Mouse (Mus musculus) forebrain, postnatal 0 days (tissue): ENCODE data around the gene 5730596B20Rik. TPM values are rescaled to one million over a fixed set of nuclear protein-coding genes. Genes with fewer than 3 reads are reported as not detected.

Experiments used
- ATAC-seq: fragments of 200-750 bp; cut with Nextera tagmentation; 2 replicates; pipeline ENCODE4 v1.8.0; 2017; ENCODE audit warnings: mild to moderate bottlenecking, moderate library complexity
- DNase-seq: peaks from one replicate; pipeline ENCODE4 v3.0.0-alpha.2; 2015
- H3K27ac ChIP-seq: fragments of 300-500 bp; sonication (generic); 2 replicates; pipeline ENCODE4 v1.5.1; 2014; ENCODE audit warnings: low read depth, mild to moderate bottlenecking, antibody characterized with exemption, low read length, moderate library complexity, mixed read lengths
- H3K27me3 ChIP-seq: fragments of 300-500 bp; sonication (generic); 2 replicates; pipeline ENCODE4 v1.6.1; 2014; ENCODE audit warnings: mild to moderate bottlenecking, low read length, mixed read lengths; ENCODE audit not compliant: insufficient read depth
- H3K36me3 ChIP-seq: fragments of 300-500 bp; sonication (generic); 2 replicates; pipeline ENCODE4 v1.6.1; 2014; ENCODE audit warnings: mild to moderate bottlenecking, moderate library complexity; ENCODE audit not compliant: insufficient read depth
- H3K4me1 ChIP-seq: fragments of 300-500 bp; sonication (generic); 2 replicates; pipeline ENCODE4 v1.6.1; 2014; ENCODE audit warnings: antibody characterized with exemption; ENCODE audit not compliant: insufficient read depth
- H3K4me2 ChIP-seq: fragments of 300-500 bp; sonication (generic); 2 replicates; pipeline ENCODE4 v1.6.1; 2014; ENCODE audit warnings: low read depth, mild to moderate bottlenecking, moderate library complexity
- H3K4me3 ChIP-seq: fragments of 300-500 bp; sonication (generic); 2 replicates; pipeline ENCODE4 v1.5.1; 2014; ENCODE audit warnings: low read depth, low read length, mixed read lengths
- H3K9ac ChIP-seq: fragments of 300-500 bp; sonication (generic); 2 replicates; pipeline ENCODE4 v1.6.1; 2014; ENCODE audit warnings: mild to moderate bottlenecking
- H3K9me3 ChIP-seq: fragments of 300-500 bp; sonication (generic); 2 replicates; pipeline ENCODE4 v1.6.1; 2016; ENCODE audit warnings: low read length
- CTCF ChIP-seq: sonication (generic); IDR thresholded peaks from 2 replicates; pipeline ENCODE4 v1.5.1; 2016; ENCODE audit warnings: antibody characterized with exemption, control low read depth, low read depth
- WGBS: fragments of 180-500 bp; shearing (Covaris S2); extraction: QIAGEN DNeasy Blood & Tissue Kit; methylation state at CpG from one replicate; pipeline ENCODE4 v1.1.7; 2014; 5-methylcytosine and 5-hydroxymethylcytosine counted together
- polyA plus RNA-seq: library from polyadenylated mRNA; unstranded; fragments of >200 nt; fragmentation: Nextera tagmentation; extraction: Ambion mirVana; gene quantifications from 2 replicates; pipeline ENCODE4 v1.2.1, GENCODE M21; 2015
- total RNA-seq: library from RNA; depleted of rRNA; stranded (reverse); fragments of >200 nt; gene quantifications from 2 replicates; pipeline ENCODE4 v1.2.3, GENCODE M21; 2014

Gene 5730596B20Rik
- total and polyA plus RNA-seq, 2 experiments from 2014 or later = not detected

DNA sequence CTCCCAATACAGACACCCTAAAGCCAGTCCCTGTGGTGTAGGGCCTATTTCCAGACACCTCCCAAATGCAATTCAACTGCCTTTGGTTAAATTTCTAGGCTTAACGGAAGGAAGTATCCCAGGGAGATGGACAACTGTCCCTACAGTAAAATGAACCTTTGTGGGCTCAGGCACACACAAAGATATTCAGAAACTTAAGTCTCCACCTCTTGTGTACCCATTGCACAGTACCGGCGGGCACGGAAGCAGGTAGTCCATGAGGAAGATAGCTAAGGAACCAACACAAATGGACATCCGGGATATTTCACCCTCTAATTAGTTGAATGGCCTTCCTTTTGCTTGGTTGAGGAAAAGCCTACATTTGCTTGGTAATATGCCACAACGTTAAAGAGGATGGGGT lies 907 bp upstream of the 5730596B20Rik start:
- Histone ChIP-seq H3K9ac (no peak overlapping the region), H3K4me2 (no peak overlapping the region), H3K4me1 (no peaks in the 10 kb centered on the region), H3K4me3 (no peak overlapping the region), H3K27me3 (peaks cover 95% of the 10 kb centered on the region), H3K9me3 (no peaks in the 10 kb centered on the region), H3K36me3 (no peaks in the 10 kb centered on the region), H3K27ac (no peak overlapping the region)
- DNase-seq (no peak), ATAC-seq (no peak)
- no peak for TF ChIP-seq CTCF
- WGBS = 2% methylated on average over 6 of the region's 6 CpGs

DNA sequence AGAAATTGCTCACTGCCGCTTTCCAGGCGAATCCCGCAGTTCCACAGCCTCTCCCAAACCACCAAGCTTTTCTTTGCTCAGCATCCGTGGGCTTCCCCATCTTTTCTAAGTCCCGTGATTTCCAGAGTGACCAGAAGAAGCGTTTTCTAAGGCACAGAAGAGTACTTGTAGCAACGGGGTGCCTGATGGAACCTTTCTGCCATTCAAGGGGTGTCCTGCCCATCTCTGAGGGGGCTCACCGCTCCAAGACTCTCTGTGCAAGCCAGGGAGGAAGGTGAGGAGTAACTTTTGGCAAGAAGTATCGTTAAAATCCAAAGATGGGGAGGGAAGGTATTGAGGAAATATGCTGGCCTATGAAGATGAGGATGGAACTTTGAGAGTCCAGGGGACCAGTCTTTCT lies 508 bp downstream of the 5730596B20Rik start:
- Histone ChIP-seq H3K4me1 (no peaks in the 10 kb centered on the region), H3K27ac (no peak overlapping the region), H3K4me3 (no peak overlapping the region), H3K9ac (no peak overlapping the region), H3K27me3 (peaks cover 95% of the 10 kb centered on the region), H3K36me3 (no peaks in the 10 kb centered on the region), H3K9me3 (no peaks in the 10 kb centered on the region), H3K4me2 (no peak overlapping the region)
- under 1% methylated on average over 9 of the region's 9 CpGs for WGBS
- ATAC-seq = no peak
- no peak for TF ChIP-seq CTCF
- no peak for DNase-seq

DNA sequence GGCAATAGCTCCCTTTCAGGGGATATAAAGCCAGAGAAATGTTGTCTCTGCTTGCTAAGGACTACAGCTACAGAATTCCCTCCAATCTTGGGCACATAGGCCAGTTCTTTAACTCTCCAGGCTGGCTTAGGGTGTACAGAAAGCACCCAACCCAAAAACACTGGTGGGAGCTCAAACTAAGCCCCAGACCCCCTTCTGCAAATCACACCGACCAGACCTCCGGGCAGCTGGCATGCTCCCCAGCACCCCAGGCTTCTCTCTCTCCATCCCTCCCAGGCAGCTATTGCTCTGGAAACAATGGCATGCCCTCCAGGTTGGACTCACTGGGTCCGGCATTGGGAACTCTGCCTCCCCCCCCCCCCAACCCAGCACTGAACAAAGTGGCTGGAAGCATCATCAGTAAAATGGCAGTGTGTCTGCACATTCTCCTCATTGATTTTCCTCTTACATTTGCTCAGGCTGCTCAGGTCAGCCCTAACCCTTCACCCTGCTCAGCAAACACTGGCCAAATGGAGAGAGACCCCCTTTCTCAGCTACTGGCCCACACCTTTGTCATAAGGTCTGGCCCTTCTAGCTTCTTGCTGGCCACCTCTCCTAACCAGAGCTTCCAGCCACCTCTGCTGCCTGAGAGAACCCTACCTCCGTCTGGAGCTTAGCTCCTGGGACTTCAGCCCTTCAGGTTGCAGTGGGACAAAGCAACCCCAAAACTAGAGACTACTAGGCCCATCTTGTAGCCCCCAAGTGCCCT lies 1.8 kb downstream of the 5730596B20Rik start:
- WGBS = 1% methylated on average over 4 of the region's 4 CpGs
- DNase-seq = no peak
- H3K27me3 ChIP-seq = peaks cover 95% of the 10 kb centered on the region
- ATAC-seq = no peak
- no peaks in the 10 kb centered on the region for H3K36me3 ChIP-seq
- no peak overlapping the region for H3K9ac ChIP-seq
- H3K27ac ChIP-seq = no peak overlapping the region
- H3K4me2 ChIP-seq = no peak overlapping the region
- no peaks in the 10 kb centered on the region for H3K4me1 ChIP-seq
- no peak for TF ChIP-seq CTCF
- no peaks in the 10 kb centered on the region for H3K9me3 ChIP-seq
- no peak overlapping the region for H3K4me3 ChIP-seq

DNA sequence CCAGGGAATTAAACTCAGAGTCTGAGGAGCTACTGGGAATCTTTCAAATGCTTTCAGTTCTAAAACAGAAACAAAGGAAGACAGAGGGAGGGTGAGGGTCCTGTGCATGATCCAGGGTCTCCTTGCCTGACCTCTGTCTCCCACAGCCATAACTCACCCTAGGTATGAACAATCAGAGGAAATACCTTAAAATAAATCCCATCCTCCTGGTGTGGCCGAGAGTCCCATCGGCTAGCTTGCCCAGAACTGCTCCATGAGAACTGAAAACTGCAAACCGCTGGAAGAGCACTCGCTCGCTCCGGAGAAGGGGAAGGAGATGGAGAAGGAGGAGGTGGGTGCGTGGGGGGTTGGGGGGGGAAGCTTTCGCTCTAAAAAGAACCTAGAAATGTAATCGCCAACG lies 2.4 kb downstream of the 5730596B20Rik start:
- H3K9me3 ChIP-seq = no peaks in the 10 kb centered on the region
- H3K9ac ChIP-seq = no peak overlapping the region
- no peaks in the 10 kb centered on the region for H3K36me3 ChIP-seq
- TF ChIP-seq CTCF = no peak
- ATAC-seq = no peak
- H3K4me2 ChIP-seq = no peak overlapping the region
- H3K27ac ChIP-seq = no peak overlapping the region
- H3K4me1 ChIP-seq = no peaks in the 10 kb centered on the region
- 2% methylated on average over 10 of the region's 10 CpGs for WGBS
- no peak overlapping the region for H3K4me3 ChIP-seq
- DNase-seq = no peak
- H3K27me3 ChIP-seq = peaks cover 96% of the 10 kb centered on the region

DNA sequence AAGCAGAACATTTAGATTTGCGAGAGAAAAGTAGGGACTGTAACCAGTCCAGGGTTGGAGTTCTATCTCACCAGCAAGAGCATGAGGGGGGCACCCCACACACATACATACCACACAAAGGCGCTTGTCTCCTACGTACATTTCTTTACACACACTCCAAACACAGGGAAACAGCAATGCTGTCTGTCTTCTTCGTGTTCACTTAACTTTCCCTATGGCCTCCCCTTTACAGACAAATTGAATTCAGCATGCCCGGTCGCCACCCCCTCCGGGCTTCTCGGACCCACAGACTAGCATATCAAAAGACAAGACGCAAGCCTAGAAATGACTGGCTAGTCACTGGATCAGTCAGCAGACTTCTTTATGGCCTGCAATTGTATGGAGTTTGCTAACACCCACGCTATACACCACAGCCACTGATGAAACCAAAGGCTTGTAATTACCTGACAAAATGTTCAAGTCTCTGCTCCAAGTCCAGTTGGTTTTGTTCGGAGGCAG lies 3.0 kb downstream of the 5730596B20Rik start:
- Histone ChIP-seq H3K4me3 (no peak overlapping the region), H3K9ac (no peak overlapping the region), H3K27me3 (peaks cover 96% of the 10 kb centered on the region), H3K36me3 (no peaks in the 10 kb centered on the region), H3K4me1 (no peaks in the 10 kb centered on the region), H3K9me3 (no peaks in the 10 kb centered on the region), H3K27ac (no peak overlapping the region), H3K4me2 (no peak overlapping the region)
- DNase-seq (no peak), ATAC-seq (no peak)
- 1% methylated on average over 11 of the region's 11 CpGs for WGBS
- no peak for TF ChIP-seq CTCF

DNA sequence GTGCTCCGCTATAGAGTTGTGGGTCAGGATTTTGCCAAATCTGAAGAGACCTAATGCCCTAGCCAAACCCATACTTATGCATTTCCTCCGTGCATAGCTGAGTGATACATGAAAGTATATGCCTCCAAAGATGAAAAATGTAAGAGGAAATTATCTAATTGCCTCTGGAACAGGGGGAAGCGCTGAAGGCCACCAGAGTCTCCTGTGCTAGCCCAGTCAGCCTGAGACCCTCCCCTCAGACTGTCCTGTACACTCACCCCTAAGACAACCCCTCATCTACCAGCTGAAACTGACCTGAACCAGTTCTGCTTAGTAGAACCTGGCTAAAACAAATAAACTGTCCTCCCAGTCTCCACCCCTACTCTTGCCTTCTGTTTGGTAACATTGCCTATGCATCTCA lies 3.4 kb downstream of the 5730596B20Rik start:
- Histone ChIP-seq H3K27me3 (peaks cover 98% of the 10 kb centered on the region), H3K9ac (no peak overlapping the region), H3K36me3 (no peaks in the 10 kb centered on the region), H3K4me2 (no peak overlapping the region), H3K4me3 (no peak overlapping the region), H3K9me3 (no peaks in the 10 kb centered on the region), H3K4me1 (no peaks in the 10 kb centered on the region), H3K27ac (no peak overlapping the region)
- ATAC-seq = no peak
- no peak for TF ChIP-seq CTCF
- no peak for DNase-seq
- WGBS = 5% methylated on average over 3 of the region's 3 CpGs

DNA sequence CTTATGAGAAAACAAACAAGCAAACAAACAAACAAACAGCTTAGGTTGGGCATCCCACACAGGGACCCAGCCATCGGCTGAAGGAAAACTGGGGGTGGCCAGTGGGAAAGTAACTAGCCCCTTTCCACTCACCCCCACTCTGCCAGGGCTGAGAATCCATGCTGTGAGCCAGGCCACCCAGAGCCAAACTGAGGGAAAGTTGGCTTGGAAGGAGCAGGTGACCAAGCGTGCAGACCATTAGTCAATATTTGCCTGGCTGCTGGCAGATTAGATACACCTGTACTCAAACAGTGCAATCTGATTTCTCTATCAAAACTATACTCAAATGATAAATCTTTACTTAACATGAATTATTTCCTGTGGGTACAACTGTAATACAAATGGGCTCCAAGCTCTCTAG lies 4.7 kb downstream of the 5730596B20Rik start:
- 14% methylated on average over 2 of the region's 2 CpGs for WGBS
- Histone ChIP-seq H3K9ac (no peak overlapping the region), H3K4me3 (no peak overlapping the region), H3K27me3 (peaks cover 99% of the 10 kb centered on the region), H3K27ac (no peak overlapping the region), H3K4me1 (no peaks in the 10 kb centered on the region), H3K9me3 (no peaks in the 10 kb centered on the region), H3K4me2 (no peak overlapping the region), H3K36me3 (no peaks in the 10 kb centered on the region)
- DNase-seq (no peak), ATAC-seq (no peak)
- TF ChIP-seq CTCF = no peak
